Mouse (Mus musculus) c-Kit-negative CD71-positive TER-119-positive erythroid progenitor cells, embryonic 14.5 days (primary cell): Measurements from ENCODE around the gene Aif1.
"Not testable (repeated sequence)": the region's sequence is repeated elsewhere in the genome, so short reads cannot be mapped to it uniquely, and the experiment has no call there.

ENCODE experiments used
- DNase-seq: peaks from one replicate; pipeline ENCODE4 v3.0.0-alpha.2; 2013; ENCODE audit warnings: low read depth, low spot score

Gene Aif1

DNA sequence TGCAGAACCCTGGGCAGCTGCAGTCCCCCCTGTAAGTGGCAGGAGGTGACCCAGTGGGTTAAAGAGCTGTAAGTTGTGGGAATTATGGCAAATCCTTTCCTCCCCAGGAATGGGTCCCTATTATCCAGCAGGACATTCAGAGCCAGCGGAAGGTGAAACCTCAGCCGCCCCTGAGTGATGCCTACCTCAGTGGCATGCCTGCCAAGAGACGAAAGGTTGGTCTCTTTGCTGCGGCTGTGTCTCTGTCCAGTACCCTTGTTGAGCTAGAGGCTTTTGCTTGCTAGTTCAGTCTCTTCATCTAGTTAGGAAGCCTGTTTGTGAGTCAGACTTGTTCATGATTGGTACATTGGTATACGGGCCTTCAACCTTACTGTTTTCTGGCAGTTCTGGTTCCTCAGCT lies 29.7 kb downstream of the Aif1 start:
- DNase-seq: no peak

DNA sequence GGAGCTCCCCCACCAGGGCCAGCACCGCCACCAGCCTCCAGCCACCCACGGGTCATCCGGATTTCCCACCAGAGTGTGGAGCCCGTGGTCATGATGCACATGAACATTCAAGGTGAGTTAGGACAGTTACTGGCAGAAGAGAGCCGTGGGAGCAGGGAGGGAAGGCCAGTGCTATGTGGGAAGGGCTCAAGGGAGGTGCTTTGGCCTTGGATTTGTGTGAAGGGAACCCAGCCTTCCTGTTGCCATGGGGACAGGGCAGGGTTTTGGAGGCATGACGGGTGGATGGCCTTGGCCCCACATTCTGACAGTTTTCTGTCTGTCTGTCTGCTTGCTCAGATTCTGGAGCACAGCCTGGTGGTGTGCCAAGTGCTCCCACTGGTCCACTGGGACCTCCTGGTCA lies 33.9 kb downstream of the Aif1 start:
- no peak for DNase-seq

DNA sequence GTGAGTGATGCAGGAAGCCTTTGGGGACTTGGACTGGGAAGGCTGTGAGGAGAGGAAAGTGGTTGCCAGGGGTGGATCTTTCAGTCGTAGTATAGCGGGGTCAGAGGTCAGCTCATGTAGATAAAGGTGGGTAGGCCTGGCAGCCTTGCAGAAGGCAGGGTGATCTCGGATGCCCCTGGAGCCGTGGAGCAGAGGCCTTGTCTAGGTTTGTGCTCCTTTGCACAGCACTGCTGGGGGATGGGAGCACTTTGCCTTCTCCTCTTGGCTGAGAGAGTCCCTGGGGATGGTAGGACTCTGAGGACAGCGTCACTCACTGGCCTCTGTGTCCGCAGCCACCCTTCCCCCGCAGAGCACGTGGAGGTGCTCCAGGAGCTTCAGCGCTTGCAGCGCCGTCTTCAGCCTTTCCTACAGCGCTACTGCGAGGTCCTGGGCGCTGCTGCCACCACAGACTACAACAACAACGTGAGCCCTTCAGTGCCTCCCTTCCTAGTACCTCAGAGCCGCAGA lies 35.3 kb downstream of the Aif1 start:
- DNase-seq: no peak

DNA sequence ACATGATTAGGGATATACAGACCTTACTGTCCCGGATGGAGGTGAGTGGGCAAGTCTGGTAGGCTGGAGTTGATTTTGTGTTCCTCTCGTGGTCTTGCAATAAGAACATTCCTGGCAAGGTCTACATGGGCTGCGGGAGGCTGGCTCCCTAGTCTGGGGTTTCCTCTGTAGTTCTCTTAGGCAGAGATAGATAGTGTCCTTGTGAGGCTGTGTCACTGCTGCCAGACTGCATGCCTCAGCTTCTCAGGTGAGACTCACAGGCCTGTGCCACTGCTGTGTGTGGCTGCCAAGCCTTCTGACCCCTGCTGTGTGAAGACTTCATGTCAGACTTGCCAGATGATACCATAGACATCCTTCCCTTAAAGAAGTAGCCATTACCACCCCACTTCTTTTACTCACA lies 36.6 kb downstream of the Aif1 start:
- no peak for DNase-seq

DNA sequence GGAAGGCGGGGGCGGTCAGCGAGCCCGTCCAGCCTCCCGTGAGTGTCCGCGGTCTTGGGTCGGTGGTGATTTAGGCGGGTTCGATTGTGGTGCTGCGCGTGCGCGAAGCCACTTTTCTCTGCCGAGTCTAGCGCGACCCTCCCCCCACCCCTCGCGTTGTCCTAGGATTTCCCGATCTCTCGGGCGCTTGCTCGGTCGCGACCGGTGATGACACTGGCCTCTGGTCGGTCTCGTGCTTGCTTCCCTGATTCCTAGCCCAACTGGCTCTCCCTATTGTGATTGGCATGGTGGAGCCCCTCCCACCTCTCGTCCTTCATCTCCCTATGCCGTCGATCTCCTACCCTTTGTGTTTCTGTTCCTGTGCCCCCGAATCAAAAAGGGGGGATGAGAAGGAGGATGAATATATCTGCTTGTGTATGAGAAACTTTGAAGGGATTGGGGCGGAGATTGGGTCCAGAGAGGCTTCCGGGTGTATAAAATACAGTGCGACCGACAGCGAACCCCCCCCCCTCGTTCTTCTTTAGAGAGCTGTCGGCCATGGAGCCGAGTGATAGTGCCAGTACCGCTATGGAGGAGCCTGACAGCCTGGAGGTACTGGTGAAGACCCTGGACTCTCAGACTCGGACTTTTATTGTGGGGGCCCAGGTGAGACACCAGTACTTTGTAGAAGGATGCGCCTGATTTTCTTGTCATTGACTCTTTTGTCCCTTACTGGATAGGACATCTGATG lies 40.1 kb downstream of the Aif1 start:
- peak; percentile 49 for DNase-seq

DNA sequence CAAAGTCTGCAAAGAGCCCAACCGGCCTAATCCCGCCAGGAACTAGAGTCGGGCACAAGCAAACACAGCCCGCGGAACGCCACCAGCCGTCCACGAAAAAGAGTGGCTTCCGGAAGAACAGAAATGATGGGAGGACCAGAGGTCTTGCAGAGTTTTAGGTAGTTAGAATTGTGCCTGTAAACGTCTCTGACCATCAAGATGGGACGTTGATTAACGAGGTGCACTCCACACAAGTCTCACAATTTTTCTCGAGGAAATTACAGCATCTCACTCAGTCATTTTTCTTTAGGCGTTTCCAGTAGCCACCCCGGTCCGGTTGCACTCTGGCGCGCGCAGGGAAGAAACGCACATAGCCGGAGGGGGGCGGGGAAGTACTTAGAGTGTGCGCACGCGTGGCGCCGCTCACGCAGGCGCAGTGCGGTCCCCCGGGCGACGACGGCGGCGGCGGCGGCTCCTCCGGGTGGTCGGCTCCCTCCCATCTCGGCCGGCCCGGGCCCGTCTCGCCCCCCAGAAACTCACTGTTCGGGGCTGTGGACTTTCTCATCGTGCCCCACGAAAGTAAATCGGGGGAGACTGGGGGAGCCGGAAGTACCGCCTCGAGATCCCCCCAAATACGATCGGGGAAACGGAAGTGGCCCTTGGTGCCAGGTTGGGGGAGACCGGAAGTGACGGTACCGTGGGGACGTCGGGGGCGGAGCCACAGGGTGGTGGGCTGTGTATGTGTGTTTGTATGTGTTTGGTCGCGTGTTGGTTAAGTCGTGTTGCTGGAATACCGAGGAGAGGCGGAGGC lies 40.9 kb downstream of the Aif1 start, which contains the start of gene Bag6:
Gene Bag6, plus strand, starts transcription at position 378 of the 790 bp plus-strand sequence.
- DNase-seq: peak; percentile 90

DNA sequence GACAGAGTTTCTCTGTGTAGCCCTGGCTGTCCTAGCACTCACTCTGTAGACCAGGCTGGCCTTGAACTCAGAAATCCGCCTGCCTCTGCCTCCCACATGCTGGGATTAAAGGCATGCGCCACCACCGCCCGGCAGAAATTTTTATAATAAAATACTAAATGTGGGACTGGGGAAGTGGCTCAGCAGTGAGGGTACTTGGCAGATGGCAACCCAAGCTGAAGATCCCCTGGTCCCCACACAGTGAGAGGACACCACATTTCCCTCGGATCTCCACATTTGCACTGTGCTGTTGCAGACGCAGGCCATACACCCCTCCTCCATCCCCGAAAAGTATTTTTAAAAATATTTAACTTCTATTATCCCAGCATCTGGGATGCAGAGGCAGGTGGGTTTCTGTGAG lies 42.4 kb downstream of the Aif1 start:
- no peak for DNase-seq

DNA sequence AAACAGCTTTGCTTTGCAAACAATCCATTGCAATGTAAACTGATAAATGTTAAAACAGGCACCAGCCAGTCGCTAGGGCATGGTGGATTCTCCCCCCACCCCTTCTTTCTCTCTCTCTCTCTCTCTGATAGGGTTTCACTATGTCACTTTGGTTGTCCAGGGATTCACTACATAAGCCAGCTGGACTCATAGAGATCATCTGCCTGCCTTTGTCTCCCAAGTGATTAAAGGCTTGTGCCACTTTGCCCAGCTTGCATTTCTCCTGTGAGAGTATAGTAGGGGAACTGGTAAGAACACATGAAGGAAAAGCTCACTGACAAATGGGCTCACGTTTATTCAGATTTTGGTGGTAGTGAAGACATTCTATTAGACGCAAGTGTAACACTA lies 43.7 kb downstream of the Aif1 start:
- DNase-seq: no peak

DNA sequence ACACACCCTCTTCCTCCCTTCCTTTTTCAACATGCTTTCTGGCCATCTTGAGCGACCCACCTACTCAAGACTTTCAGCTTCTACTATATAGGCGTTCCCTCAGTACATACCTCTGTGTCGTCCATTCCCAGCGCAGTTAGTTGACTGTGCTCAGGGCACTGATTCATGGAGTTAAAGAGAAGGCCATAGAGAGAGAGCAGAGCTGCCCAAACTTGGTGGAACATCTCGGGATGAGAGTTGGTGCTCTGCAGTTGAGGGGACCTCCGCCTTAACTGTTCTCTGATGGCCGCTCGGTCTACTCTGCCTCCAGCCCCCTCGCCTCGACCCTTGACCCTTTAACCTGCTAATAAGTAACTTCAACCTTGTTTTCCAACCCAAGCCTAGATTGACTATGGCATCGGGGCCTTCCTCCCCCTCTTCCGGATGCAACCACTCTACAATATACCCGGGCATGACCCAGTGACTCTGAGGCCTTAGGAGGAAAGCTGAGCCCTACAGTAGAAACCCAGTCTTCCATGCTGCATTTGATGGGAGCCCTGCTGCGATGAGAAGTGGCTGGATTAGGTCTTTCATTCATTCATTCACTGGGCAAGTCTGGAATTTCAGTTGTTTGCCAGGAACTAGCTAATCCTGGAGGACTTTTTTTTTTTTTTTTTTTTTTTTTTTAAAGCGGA lies 44.2 kb downstream of the Aif1 start, which contains the start of gene Apom:
Gene Apom, minus strand, starts transcription at position 551 of the 674 bp plus-strand sequence.
- DNase-seq: no peak

DNA sequence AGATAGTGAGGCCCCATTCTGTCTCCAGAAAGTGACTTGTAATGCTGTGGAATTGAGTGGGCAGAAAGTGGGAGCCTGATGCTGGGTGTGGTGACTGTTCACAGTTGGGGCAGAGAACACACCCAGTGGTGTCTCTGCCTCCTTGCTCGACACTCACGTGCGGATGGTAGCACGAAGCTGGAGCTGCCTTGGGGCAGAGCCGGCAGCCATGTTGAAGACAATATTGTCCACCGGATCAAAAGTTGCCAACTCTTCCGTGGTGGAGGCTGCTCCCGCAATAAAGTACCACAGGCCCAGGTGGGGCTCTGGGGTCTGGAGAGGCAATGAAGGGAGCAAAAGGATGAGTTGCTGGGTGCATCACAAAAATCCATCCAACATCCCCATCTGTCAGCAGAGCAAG lies 44.8 kb downstream of the Aif1 start:
- DNase-seq: no peak

DNA sequence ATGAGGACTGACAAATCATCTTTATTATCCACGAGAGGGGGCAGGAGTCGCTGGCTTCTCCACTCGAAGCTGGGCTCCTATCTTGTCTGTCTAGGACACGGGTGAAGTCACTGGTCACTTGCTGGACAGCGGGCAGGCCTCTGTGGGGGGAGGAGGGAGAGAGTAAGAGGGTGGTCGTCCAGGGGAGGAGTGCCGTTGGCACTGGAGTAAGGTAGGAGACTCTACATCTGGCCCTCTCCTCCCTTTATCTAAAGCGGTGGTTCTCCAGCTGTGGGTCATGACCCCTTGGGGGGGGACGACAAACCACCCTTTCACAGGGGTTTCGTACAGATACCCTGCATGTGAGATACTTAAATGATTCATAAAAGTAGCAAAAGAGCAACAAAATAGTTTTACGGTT lies 46.9 kb downstream of the Aif1 start:
- no peak for DNase-seq

DNA sequence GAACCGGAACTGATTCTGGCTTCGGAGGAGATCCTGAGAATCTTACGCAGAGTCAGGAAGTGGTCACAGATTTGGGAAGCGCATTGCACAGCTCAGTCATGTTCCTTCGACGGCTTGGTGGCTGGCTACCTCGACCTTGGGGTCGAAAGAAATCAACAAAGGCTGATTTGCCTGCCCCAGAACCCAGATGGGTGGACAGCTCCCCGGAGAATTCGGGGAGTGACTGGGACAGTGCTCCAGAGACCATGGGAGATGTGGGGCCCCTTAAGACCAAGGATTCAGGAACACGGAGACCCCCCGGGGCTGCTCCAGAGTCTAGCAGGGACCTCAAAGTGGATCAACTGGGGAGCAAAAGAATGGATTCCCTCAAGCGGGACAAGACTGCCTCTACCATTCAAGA lies 48.9 kb downstream of the Aif1 start:
- no peak for DNase-seq

DNA sequence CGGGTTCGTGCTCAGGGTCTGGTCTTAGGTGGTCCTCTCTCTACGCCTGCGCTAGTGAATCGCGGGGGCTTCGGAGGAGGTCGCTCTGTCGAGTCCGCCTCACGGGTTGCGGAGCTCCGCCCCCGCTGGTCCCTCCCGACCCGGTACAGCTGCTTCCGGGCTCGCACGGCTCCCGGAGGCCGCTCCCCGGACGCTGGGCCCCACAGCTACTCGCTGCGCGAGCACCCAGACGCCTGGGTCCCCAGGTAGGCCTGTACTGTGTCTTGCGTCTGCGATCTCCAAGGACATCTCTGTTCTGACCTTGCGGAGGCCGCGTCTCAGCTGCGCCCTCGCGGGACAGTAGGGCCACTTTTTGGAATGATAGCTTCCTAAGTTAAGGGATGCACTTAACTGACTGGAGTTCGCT lies 49.7 kb downstream of the Aif1 start, which contains the start of gene D17H6S53E:
Gene D17H6S53E, plus strand, starts transcription at position 168 of the 406 bp plus-strand sequence.
- peak; percentile 61 for DNase-seq

DNA sequence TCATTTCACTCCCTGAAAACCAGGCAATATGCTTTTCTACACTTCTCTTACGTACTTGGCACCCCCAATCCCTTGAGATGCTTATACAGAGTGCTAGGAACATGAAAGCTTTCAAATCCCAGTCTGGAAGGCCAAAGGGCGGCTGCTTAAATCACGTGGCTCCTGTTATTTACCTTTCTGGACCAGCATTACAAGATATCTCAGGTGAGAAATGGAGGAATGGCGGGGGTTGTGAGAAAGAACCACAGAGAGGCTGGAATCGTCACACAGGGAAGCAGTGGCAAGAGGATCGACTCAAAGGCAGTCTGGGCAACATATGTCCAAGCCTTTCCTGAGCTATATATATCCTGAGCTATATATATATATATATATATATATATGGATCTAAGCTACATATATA lies 50.3 kb downstream of the Aif1 start:
- DNase-seq: no peak

DNA sequence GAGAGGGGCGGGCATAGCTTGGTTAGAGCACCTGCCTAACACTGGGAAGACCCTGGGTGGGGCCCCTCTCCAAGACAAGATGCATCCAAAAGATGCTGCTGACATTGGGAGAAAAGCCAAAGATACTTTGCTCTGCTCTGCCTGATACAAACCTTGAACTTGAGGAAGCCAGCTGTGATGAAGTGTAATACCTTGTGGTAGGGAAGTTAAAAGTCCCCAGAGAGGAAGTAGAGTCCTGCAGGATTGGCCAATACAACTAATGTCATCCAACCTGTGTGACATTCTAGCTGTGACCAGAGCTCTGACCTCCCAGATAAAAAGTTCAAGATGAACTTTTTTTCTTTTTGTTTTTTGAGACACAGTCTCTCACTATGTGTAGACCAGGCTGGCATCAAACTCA lies 50.8 kb downstream of the Aif1 start:
- no peak for DNase-seq

DNA sequence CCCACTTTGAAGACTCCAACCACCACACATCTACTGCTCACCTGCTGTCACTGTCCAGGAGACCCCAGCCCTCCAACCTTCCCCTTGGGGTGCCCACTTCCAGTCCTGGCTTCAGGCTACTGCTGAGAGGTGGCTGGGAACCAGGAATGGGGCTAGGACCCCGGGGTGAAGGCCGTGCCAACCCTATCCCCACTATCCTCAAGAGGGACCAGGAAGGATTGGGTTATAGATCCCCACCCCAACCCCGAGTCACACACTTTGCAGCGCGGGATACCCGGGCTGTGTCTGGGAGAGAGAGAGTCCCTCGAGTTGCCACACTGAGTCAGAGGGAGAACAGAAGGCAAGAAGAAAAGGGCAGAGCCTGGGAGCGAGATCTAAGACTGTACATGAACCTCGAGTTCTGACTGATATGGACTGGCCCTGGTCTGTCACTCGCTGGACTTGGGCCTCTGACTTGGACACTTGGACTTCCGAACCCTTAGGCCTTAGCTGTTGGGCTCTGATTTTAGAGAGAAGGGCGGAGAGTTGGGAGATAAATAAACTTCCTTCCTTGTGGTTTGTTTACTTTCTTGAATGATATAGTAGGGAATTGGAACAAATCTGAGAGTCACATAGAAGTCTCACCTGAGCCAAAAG lies 51.5 kb downstream of the Aif1 start:
- not testable (repeated sequence) for DNase-seq

DNA sequence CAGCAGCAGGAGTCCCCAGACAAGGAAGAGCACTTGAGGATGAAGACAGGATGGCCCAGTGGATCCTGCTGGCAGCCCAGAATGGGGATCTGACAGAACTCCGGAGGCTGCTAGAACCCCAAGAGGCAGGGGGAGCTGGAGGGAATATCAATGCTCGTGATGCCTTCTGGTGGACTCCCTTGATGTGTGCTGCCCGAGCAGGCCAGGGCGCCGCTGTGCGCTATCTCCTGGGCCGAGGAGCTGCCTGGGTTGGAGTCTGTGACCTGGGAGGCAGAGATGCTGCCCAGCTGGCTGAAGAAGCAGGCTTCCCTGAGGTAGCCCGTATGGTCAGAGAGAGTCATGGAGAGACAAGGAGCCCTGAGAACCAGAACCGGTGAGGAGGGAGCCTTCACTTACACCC lies 52.6 kb downstream of the Aif1 start:
- DNase-seq: not testable (repeated sequence)

DNA sequence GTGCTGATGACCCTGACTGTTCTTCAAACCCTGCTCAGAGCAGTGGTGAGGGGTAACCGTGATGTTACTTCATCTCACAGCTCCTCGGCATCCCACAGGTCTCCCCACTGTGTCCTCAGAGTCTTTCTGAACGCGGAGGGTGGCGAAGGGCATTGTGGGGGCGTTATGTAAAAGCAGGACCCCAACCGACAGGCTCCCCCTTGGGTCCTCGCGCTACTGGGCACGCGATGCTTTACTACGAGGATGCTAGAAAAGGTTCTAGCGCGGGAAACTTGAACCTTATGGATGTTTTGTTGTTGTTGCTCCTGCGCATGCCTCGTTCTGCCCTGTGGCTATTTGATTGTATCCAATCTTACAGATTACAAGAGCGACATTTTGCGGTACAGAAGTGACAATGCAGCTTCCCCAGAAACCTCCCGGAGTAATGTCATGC lies 54.0 kb downstream of the Aif1 start, which contains the start of gene Csnk2b:
Gene Csnk2b, minus strand, starts transcription at position 183 of the 433 bp plus-strand sequence.
- DNase-seq: no peak

DNA sequence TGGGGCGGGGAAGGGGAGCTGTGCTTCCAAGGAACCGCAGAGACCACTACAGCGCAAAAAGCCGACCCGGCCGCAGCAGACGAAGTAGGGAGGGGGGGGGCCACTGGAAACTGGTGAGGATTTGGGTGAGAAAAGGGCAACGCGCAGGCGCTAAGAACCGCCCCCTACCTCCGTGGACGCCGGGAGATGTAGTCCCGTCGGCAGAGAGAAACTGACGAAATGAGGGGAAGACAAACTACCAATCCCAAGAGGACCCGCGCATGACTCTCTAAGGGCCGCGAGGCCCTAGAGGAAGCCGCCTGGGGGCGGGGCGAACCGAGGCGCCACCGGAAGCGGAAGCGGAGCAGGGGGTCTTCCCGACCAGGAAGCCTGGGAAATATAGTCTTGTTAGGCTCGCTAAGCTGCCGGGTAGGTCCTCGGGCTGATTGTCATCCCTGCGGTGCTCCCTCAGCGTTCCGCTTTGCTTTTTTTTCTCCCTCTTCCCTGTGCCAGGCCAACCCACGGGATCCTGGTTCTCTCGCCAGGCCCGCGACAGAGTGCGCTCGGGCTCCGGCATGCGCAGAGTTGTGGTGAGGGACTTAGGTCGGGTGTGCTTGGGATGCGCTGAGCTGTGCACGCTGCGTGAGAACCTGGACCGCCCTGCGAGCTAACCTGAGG lies 54.6 kb downstream of the Aif1 start, which contains the start of gene Gpank1:
Gene Gpank1, plus strand, starts transcription at position 313 of the 657 bp plus-strand sequence.
- peak; percentile 91 for DNase-seq
